Mouse (Mus musculus) limb, embryonic 11.5 days (tissue): ENCODE measurements around the gene Patl1. TPM values are rescaled to one million over a fixed set of nuclear protein-coding genes. Genes with fewer than 3 reads are reported as not detected.
A peak's percentile ranks its signal among the peaks of the same experiment; 100 is the strongest.
"Not testable (repeated sequence)": the region's sequence is repeated elsewhere in the genome, so short reads cannot be mapped to it uniquely, and the experiment has no call there.

Experiments used
- ATAC-seq: fragments of 200-750 bp; cut with Nextera tagmentation; 2 replicates; pipeline ENCODE4 v1.8.0; 2017; ENCODE audit warnings: low read depth; ENCODE audit not compliant: insufficient number of reproducible peaks, low FRiP score, low TSS enrichment
- DNase-seq: peaks from one replicate; pipeline ENCODE4 v3.0.0-alpha.2; 2015; ENCODE audit warnings: low spot score
- H3K27ac ChIP-seq: fragments of 300-500 bp; sonication (generic); replicated peaks from 2 replicates; pipeline ENCODE4 v1.5.1; 2014; ENCODE audit warnings: low read depth, mild to moderate bottlenecking, low read length
- H3K27me3 ChIP-seq: fragments of 300-500 bp; sonication (generic); 2 replicates; pipeline ENCODE4 v1.6.1; 2014; ENCODE audit warnings: mild to moderate bottlenecking, low read length, mixed read lengths; ENCODE audit not compliant: control insufficient read depth, insufficient read depth
- H3K36me3 ChIP-seq: fragments of 300-500 bp; sonication (generic); 2 replicates; pipeline ENCODE4 v1.6.1; 2014; ENCODE audit warnings: mild to moderate bottlenecking, low read length, moderate library complexity, mixed read lengths; ENCODE audit not compliant: control insufficient read depth, insufficient read depth
- H3K4me1 ChIP-seq: fragments of 300-500 bp; sonication (generic); 2 replicates; pipeline ENCODE4 v1.6.1; 2014; ENCODE audit warnings: low read length, mixed read lengths; ENCODE audit not compliant: control insufficient read depth, insufficient read depth
- H3K4me2 ChIP-seq: fragments of 300-500 bp; sonication (generic); 2 replicates; pipeline ENCODE4 v1.6.1; 2014; ENCODE audit warnings: low read depth, mild to moderate bottlenecking, moderate library complexity; ENCODE audit not compliant: severe bottlenecking
- H3K4me3 ChIP-seq: fragments of 300-500 bp; sonication (generic); 2 replicates; pipeline ENCODE4 v1.5.1; 2014; ENCODE audit warnings: low read depth, low read length
- H3K9ac ChIP-seq: fragments of 300-500 bp; sonication (generic); 2 replicates; pipeline ENCODE4 v1.6.1; 2014; ENCODE audit warnings: mild to moderate bottlenecking, low read length
- H3K9me3 ChIP-seq: fragments of 300-500 bp; sonication (generic); 2 replicates; pipeline ENCODE4 v1.6.1; 2016; ENCODE audit warnings: low read length; ENCODE audit not compliant: control insufficient read depth
- WGBS: fragments of 180-500 bp; shearing (Covaris S2); extraction: QIAGEN DNeasy Blood & Tissue Kit; methylation state at CpG from one replicate; pipeline ENCODE4 v1.1.7; 2014; 5-methylcytosine and 5-hydroxymethylcytosine counted together
- polyA plus RNA-seq: library from polyadenylated mRNA; unstranded; fragments of >200 nt; fragmentation: Nextera tagmentation; extraction: Ambion mirVana; gene quantifications from 2 replicates; pipeline ENCODE4 v1.2.1, GENCODE M21; 2014

Patl1 gene
- polyA plus RNA-seq = 25.0 and 25.6 TPM in 2 replicates

- Histone ChIP-seq H3K4me3 (peak within 1 kb of the TSS; percentile 72), H3K4me2 (peak within 1 kb of the TSS; percentile 62), H3K4me1 (peaks cover 7% of the 10 kb centered on the region; the same call in 1 of the 2 replicates), H3K27me3 (no peaks in the 10 kb centered on the region), H3K36me3 (no peaks in the 10 kb centered on the region), H3K27ac (peak within 1 kb of the TSS; percentile 86), H3K9me3 (no peaks in the 10 kb centered on the region), H3K9ac (peak within 1 kb of the TSS; percentile 81)
- under 1% methylated on average over 52 of the region's 53 CpGs for WGBS
- peak; percentile 95 for ATAC-seq
- DNase-seq = peak; percentile 97
Observed at GRCm38 (mm10) chr19:11912037-11912532, at the start of gene Patl1. Gene Patl1, plus strand, starts transcription at chr19:11912399.

DNA sequence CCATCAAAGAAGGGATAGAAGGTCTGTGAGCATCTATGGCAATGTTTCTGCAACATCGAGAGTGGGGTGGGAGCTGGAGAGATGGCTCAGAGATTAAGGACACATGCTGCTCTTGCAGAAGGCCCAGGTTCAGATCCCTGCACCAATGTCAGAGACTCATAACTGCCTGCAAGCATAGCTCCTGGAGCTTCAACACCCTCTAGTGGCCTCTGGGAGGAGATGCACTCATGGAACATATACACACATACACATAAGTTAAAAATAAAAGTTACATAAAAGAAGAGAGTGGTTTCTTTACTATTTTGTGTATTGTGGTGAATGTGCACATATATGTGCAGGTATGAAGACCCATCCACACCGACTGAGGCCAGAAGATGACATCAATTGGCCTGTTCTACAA is 44.4 kb upstream of the Patl1 start:
- Histone ChIP-seq H3K4me3 (no peak overlapping the region), H3K36me3 (no peaks in the 10 kb centered on the region), H3K9me3 (no peaks in the 10 kb centered on the region; the same call in 1 of the 2 replicates), H3K4me2 (no peak overlapping the region), H3K27me3 (no peaks in the 10 kb centered on the region), H3K27ac (no peak overlapping the region), H3K9ac (no peak overlapping the region), H3K4me1 (no peaks in the 10 kb centered on the region)
- ATAC-seq (no peak), DNase-seq (no peak)
- 82% methylated on average over 2 of the region's 2 CpGs for WGBS

GRCm38 (mm10) chr19:11875006-11875405 is 37.2 kb upstream of the Patl1 start, which contains the start of gene Olfr1419:
Gene Olfr1419, minus strand, starts transcription at chr19:11875106.
- Histone ChIP-seq H3K4me2 (no peak within 1 kb of the TSS), H3K9me3 (no peaks in the 10 kb centered on the region), H3K36me3 (no peaks in the 10 kb centered on the region), H3K9ac (no peak within 1 kb of the TSS), H3K4me3 (no peak within 1 kb of the TSS), H3K27me3 (no peaks in the 10 kb centered on the region), H3K4me1 (no peaks in the 10 kb centered on the region), H3K27ac (no peak within 1 kb of the TSS)
- DNase-seq (no peak), ATAC-seq (no peak)
- WGBS = 51% methylated on average over 1 of the region's 1 CpGs

DNA sequence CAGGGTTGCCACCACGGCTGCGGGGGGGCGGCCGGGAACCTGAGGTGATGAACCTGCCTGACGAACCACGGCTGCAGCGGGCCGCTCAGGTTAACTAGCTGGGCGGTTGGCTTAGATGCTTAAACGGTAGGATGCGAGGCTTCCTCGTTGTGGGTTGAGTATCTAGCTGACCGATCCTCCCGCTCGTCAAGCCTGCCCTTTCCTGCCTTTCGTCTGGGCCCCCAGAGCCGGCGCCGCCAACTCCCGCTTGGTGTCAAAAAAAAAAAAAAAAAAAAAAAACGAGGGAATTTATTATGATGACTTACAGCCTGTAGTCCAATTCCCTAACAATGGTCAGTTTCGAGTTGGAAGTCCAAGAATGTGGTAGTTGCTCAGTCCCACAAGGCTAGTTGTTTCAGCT is 33.8 kb upstream of the Patl1 start:
- not testable (repeated sequence) for H3K4me1 ChIP-seq, H3K27me3 ChIP-seq, H3K27ac ChIP-seq, H3K9ac ChIP-seq, DNase-seq, H3K36me3 ChIP-seq, H3K4me3 ChIP-seq, ATAC-seq, H3K4me2 ChIP-seq, H3K9me3 ChIP-seq
- 62% methylated on average over 22 of the region's 22 CpGs for WGBS

- Histone ChIP-seq H3K4me1 (no peaks in the 10 kb centered on the region), H3K4me2 (no peak within 1 kb of the TSS), H3K9me3 (no peaks in the 10 kb centered on the region), H3K27ac (no peak within 1 kb of the TSS), H3K4me3 (no peak within 1 kb of the TSS), H3K9ac (no peak within 1 kb of the TSS), H3K27me3 (no peaks in the 10 kb centered on the region), H3K36me3 (no peaks in the 10 kb centered on the region)
- ATAC-seq (no peak), DNase-seq (no peak)
- 41% methylated on average over 1 of the region's 1 CpGs for WGBS
Observed at GRCm38 (mm10) chr19:11886265-11886664, 25.9 kb upstream of the Patl1 start, which contains the start of gene Olfr1420. Gene Olfr1420, plus strand, starts transcription at chr19:11886565.

- no peak overlapping the region for H3K27ac ChIP-seq
- no peaks in the 10 kb centered on the region for H3K27me3 ChIP-seq
- no peak for DNase-seq
- ATAC-seq = no peak
- H3K4me3 ChIP-seq = no peak overlapping the region
- H3K9ac ChIP-seq = no peak overlapping the region
- 97% methylated on average over 5 of the region's 5 CpGs for WGBS
- H3K9me3 ChIP-seq = no peaks in the 10 kb centered on the region
- no peak overlapping the region; the same call in 1 of the 2 replicates for H3K4me2 ChIP-seq
- H3K4me1 ChIP-seq = peaks cover 7% of the 10 kb centered on the region; the same call in 1 of the 2 replicates
- H3K36me3 ChIP-seq = no peaks in the 10 kb centered on the region
Observed at GRCm38 (mm10) chr19:11911021-11911420, 1.2 kb upstream of the Patl1 start.

DNA sequence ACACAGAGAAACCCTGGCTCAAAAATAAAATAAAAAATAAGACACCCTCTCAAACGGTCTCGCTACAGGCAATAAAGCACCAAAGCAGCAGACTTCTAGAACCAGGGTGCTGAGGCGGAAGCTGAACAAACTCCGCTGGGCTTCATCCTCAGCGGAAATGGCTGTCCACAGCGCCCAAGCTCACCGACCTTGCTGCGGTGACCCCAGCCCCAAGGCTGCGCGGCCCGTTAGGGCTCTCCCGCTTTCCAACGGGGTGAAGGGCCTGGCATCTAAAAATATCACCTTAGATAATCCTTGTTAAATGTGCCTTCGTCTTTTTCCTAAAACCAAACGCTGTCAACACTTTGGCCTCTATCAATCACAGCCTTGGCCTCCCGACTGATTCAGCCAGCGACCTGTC is 596 bp upstream of the Patl1 start:
- ATAC-seq (peak; percentile 60), DNase-seq (no peak)
- Histone ChIP-seq H3K27ac (no peak overlapping the region), H3K36me3 (no peaks in the 10 kb centered on the region), H3K27me3 (no peaks in the 10 kb centered on the region), H3K9me3 (no peaks in the 10 kb centered on the region), H3K4me1 (peaks cover 7% of the 10 kb centered on the region; the same call in 1 of the 2 replicates), H3K4me2 (peak overlapping the region; percentile 48), H3K9ac (peak overlapping the region; percentile 24; the same call in 1 of the 2 replicates), H3K4me3 (peak overlapping the region; percentile 72)
- WGBS = 4% methylated on average over 17 of the region's 17 CpGs

DNA sequence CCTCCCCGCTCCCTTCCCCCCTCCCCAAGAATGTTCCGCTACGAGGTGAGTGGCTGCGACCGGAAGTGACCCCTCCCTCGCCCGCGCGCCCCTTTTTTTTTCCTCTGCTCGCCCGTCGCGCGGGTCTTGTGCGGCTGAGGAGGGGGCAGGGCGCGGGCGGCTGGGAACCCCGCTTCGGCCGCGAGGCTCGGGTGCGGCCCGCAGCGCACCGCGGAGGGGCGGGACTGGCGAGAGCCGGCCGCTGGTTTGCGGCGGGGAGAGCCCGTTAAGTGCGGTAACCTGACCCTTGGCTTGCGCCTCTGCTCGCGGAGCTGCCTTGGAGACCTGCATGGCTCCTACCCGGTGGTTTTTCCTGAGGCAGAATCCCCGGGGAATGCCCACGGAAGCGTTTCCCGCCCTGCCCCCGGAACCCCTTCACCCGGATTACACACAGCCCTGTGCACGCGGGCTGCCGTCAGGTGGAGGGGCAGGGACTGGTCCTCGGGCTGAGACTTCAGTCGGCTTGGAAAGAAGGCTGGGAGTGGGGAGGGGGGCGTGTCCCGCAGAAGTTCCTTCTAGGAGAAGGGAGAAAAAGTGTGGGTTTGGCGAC is 428 bp downstream of the Patl1 start:
- H3K9me3 ChIP-seq = no peaks in the 10 kb centered on the region
- DNase-seq (peak; percentile 78), ATAC-seq (peak; percentile 81)
- no peaks in the 10 kb centered on the region for H3K36me3 ChIP-seq
- H3K4me1 ChIP-seq = peaks cover 7% of the 10 kb centered on the region; the same call in 1 of the 2 replicates
- peak overlapping the region; percentile 62 for H3K4me2 ChIP-seq
- under 1% methylated on average over 39 of the region's 54 CpGs for WGBS
- H3K27ac ChIP-seq = peak overlapping the region; percentile 86
- H3K4me3 ChIP-seq = peak overlapping the region; percentile 72
- H3K27me3 ChIP-seq = no peaks in the 10 kb centered on the region
- peak overlapping the region; percentile 81 for H3K9ac ChIP-seq
